Mouse (Mus musculus): ENCODE measurements around the gene Ubr2. TPM values are rescaled to one million over a fixed set of nuclear protein-coding genes. Genes with fewer than 3 reads are reported as not detected.

The Ubr2 gene
- polyA plus RNA-seq, 1 experiment from 2014 or later, result 28.0 TPM

DNA sequence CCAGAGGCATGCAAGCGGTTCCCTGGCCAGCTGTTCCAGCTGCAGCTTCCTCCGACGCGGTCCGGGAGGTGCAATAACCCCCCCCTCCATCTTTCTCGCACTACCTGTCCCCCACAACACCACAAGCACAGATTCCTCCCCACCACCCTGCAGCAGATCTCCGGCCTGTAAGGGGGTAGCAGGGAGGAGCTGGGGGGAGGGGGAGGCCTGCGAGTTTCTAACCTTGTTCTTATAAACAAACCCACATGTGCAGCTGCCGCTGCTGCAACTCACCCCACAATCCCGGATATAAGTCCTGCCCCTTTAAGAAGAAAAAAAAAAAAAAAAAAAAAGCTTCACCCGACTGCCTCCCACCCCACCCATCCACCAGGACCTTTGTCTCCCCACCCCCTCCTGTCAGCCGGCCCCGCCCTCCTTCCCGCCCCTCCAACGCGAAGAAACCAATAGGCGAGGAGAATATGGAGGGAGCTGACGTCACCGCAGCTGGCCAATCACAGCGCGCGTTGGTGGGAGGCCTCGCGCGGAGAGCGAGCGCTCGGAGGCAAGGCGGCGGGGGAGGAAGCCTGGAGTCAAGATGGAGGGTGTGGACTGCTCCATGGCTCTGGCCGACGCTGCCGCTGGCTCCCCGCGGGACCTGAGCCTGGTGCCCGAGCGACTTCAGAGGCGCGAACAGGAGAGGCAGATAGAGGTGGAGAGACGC lies 120.1 kb downstream of the Ubr2 start, which contains the start of gene Tbcc:
Tbcc (plus strand) TSS at position 569 of the 700 bp plus-strand sequence.
- Histone ChIP-seq H3K27ac (peak within 1 kb of the TSS; percentile 60), H3K36me3 (ENCODE audit: inconsistent target) (no peaks in the 10 kb centered on the region), H3K79me2 (ENCODE audit: inconsistent target) (peaks cover 18% of the 10 kb centered on the region), H3K4me3 (ENCODE audit: inconsistent target) (peak within 1 kb of the TSS; percentile 79)
- WGBS (ENCODE audit: missing documents), result 1% methylated on average over 34 of the region's 40 CpGs

- Histone ChIP-seq H3K27ac (peak overlapping the region; percentile 60), H3K4me3 (ENCODE audit: inconsistent target) (peak overlapping the region; percentile 79), H3K79me2 (ENCODE audit: inconsistent target) (peaks cover 18% of the 10 kb centered on the region), H3K36me3 (ENCODE audit: inconsistent target) (no peaks in the 10 kb centered on the region)
- WGBS (ENCODE audit: missing documents), result under 1% methylated on average over 44 of the region's 44 CpGs
Observed at GRCm38 (mm10) chr17:46889450-46890084, 120.8 kb downstream of the Ubr2 start.

DNA sequence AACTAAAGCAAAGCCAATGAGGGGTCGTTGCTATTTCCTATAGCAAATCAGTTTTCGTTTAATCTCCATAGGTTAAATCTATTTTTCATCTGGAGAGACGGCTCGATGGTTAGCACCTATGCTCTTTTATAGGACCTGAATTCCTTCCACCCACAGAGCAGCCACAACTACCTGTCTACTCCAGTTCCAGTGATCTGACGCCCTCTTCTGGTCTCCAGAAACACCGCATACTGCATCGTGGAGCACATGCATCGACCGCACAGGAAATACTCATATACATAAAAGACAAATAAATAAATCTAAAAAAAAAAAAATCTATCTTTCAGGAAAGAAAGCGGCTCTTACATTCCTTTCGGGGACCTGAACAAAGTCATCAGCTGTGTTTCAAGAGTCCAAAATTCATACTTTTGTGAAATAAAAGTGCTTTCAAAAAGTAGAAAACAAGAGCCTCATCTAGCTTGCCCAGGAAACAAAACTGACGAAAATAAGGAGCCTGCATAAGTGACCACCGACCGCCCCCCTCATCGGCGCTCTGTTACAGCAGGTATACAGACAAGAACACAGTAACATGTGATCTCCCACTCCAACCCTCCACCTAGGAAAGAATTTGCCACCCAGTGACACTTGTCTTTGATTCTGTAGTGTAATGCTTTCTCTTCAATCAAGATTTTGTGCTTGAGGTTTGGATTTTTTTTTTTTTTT lies 121.7 kb downstream of the Ubr2 start:
- Histone ChIP-seq H3K36me3 (ENCODE audit: inconsistent target) (no peaks in the 10 kb centered on the region), H3K4me3 (ENCODE audit: inconsistent target) (peak overlapping the region; percentile 79), H3K27ac (peak overlapping the region; percentile 60), H3K79me2 (ENCODE audit: inconsistent target) (peaks cover 18% of the 10 kb centered on the region)
- 53% methylated on average over 15 of the region's 16 CpGs for WGBS (ENCODE audit: missing documents)

- no peak overlapping the region for H3K27ac ChIP-seq
- no peaks in the 10 kb centered on the region for H3K36me3 ChIP-seq (ENCODE audit: inconsistent target)
- H3K4me3 ChIP-seq (ENCODE audit: inconsistent target), result no peak overlapping the region
- 89% methylated on average over 17 of the region's 17 CpGs for WGBS (ENCODE audit: missing documents)
- peaks cover 3% of the 10 kb centered on the region for H3K79me2 ChIP-seq (ENCODE audit: inconsistent target)
Observed at GRCm38 (mm10) chr17:46885910-46886643, 124.3 kb downstream of the Ubr2 start.

DNA sequence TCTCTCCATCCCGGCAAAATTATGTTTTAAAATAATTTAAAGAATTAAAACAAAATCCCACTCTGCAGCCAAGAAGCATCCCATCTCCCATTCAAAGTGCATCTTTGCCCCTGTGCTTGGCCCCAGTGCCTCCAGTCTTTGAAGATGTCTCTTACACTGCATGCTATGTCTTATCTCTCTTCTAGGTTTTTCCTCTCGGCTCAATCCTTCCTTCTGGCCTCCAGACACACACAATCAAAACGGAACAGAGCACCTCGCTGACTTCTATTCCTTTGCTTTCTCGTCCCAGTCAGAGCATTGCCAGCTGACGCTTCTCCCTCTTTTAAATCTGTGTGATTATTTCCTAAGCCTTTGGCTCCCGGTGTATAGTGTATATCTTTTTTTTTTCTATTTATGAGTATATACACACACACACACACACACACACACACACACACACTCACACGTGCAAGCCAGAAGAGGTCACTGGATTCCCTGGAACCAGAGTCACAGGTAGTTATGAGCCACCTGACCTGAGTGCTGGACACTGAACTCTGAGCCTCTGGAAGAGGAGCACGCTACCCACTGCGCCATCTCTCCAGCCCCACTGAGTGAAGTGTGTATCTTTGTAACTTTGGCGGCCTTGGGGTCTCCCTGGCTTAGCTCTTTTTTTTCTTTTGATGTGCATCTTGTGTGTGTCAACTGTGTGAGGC lies 125.0 kb downstream of the Ubr2 start:
- 92% methylated on average over 11 of the region's 11 CpGs for WGBS (ENCODE audit: missing documents)
- H3K27ac ChIP-seq, result no peak overlapping the region
- no peaks in the 10 kb centered on the region for H3K79me2 ChIP-seq (ENCODE audit: inconsistent target)
- H3K36me3 ChIP-seq (ENCODE audit: inconsistent target), result no peaks in the 10 kb centered on the region
- no peak overlapping the region for H3K4me3 ChIP-seq (ENCODE audit: inconsistent target)

DNA sequence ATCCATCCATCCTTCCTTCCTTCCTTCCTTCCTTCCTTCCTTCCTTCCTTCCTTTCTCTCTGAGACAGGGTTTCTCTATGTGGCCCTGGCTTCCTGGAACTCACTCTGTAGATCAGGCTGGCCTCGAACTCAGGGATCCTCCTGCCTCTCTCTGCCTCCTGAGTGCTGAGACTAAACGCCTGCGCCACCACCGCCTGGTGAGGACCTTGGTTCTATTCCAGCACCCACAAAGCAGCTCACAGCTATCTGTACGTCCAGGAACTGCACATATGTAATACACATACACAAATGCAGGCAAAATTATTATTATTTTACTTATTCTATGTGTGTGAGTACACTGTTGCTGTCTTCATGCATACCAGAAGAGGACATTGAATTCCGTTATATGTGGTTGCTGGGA lies 125.6 kb downstream of the Ubr2 start:
- WGBS (ENCODE audit: missing documents), result 97% methylated on average over 6 of the region's 6 CpGs
- Histone ChIP-seq H3K4me3 (ENCODE audit: inconsistent target) (no peak overlapping the region), H3K36me3 (ENCODE audit: inconsistent target) (no peaks in the 10 kb centered on the region), H3K27ac (no peak overlapping the region), H3K79me2 (ENCODE audit: inconsistent target) (no peaks in the 10 kb centered on the region)

GRCm38 (mm10) chr17:46883107-46883506 lies 127.2 kb downstream of the Ubr2 start:
- H3K36me3 ChIP-seq (ENCODE audit: inconsistent target), result no peaks in the 10 kb centered on the region
- WGBS (ENCODE audit: missing documents), result 93% methylated on average over 9 of the region's 9 CpGs
- no peaks in the 10 kb centered on the region for H3K79me2 ChIP-seq (ENCODE audit: inconsistent target)
- H3K27ac ChIP-seq, result no peak overlapping the region
- no peak overlapping the region for H3K4me3 ChIP-seq (ENCODE audit: inconsistent target)

- Histone ChIP-seq H3K36me3 (ENCODE audit: inconsistent target) (no peaks in the 10 kb centered on the region), H3K27ac (no peak overlapping the region), H3K79me2 (ENCODE audit: inconsistent target) (no peaks in the 10 kb centered on the region), H3K4me3 (ENCODE audit: inconsistent target) (no peak overlapping the region)
- WGBS (ENCODE audit: missing documents), result 96% methylated on average over 6 of the region's 6 CpGs
Observed at GRCm38 (mm10) chr17:46881728-46882127, 128.6 kb downstream of the Ubr2 start.

GRCm38 (mm10) chr17:46880322-46880721 lies 130.0 kb downstream of the Ubr2 start:
- no peaks in the 10 kb centered on the region for H3K36me3 ChIP-seq (ENCODE audit: inconsistent target)
- 79% methylated on average over 2 of the region's 2 CpGs for WGBS (ENCODE audit: missing documents)
- H3K4me3 ChIP-seq (ENCODE audit: inconsistent target), result no peak overlapping the region
- H3K27ac ChIP-seq, result peak overlapping the region; percentile 62
- H3K79me2 ChIP-seq (ENCODE audit: inconsistent target), result no peaks in the 10 kb centered on the region

DNA sequence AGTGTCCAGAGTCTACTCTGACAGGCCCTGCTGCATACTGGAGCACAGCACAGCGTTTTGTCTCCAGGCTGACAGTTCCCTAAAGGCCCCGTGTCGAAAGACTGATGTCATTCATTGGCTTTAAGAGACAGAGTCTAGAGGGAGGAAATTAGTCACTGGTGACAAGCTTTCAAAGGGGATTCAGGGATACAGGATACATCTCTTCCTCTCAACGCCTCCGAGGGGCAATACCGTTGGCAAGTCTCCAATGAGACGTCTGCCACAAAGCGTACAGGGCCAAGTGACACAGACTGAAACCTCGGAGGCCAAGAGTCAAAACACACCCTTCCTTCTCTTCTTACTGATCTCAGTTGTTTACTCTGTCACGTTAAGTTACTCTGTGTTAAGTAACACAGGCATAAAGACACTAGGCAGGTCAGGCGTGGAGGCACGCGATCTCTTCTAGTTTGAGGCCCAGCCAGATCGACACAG lies 130.5 kb downstream of the Ubr2 start:
- no peaks in the 10 kb centered on the region for H3K79me2 ChIP-seq (ENCODE audit: inconsistent target)
- WGBS (ENCODE audit: missing documents), result 24% methylated on average over 14 of the region's 14 CpGs
- peak overlapping the region; percentile 62 for H3K27ac ChIP-seq
- H3K4me3 ChIP-seq (ENCODE audit: inconsistent target), result no peak overlapping the region
- H3K36me3 ChIP-seq (ENCODE audit: inconsistent target), result no peaks in the 10 kb centered on the region

Other genes starting within 250 kb of the Ubr2 start
- gene Ptcra, start 246.8 kb downstream of the Ubr2 start, polyA plus RNA-seq (2018), result not detected in 3 replicates
- gene 2310039H08Rik, start 237.9 kb downstream of the Ubr2 start, polyA plus RNA-seq (2018), result 7.4 to 12.7 TPM (median 10.2 TPM) in 3 replicates
- gene Rpl7l1, start 227.9 kb downstream of the Ubr2 start, polyA plus RNA-seq (2018), result 64.6 to 81.8 TPM (median 70.4 TPM) in 3 replicates
- 9.3 to 10.1 TPM (median 9.6 TPM) in 3 replicates for gene Bicral, start 152.1 kb downstream of the Ubr2 start, polyA plus RNA-seq (2018)
- gene Tbcc, start 119.9 kb downstream of the Ubr2 start, polyA plus RNA-seq (2018), result 6.2 to 17.0 TPM (median 13.3 TPM) in 3 replicates
- gene Prph2, start 100.1 kb downstream of the Ubr2 start, polyA plus RNA-seq (2018), result not detected in 3 replicates